Mouse (Mus musculus) liver, embryonic 11.5 days (tissue): ENCODE measurements around the gene Ubap2. TPM values are rescaled to one million over a fixed set of nuclear protein-coding genes. Genes with fewer than 3 reads are reported as not detected.

Experiments used
- polyA plus RNA-seq: library from polyadenylated mRNA; unstranded; fragments of >200 nt; fragmentation: Nextera tagmentation; extraction: Ambion mirVana; gene quantifications from 2 replicates; pipeline ENCODE4 v1.2.1, GENCODE M21; 2014

Gene Ubap2
- polyA plus RNA-seq, 1 experiment from 2014 or later, result 85.6 TPM

Other genes with a start within 250 kb of the Ubap2 start
- gene Aqp7, start 227.0 kb downstream of the Ubap2 start, polyA plus RNA-seq, result 0.86 and 1.2 TPM in 2 replicates
- gene Aqp3, start 177.0 kb downstream of the Ubap2 start, polyA plus RNA-seq, result 12.7 and 15.7 TPM in 2 replicates
- gene Nol6, start 150.7 kb downstream of the Ubap2 start, polyA plus RNA-seq, result 35.8 and 39.8 TPM in 2 replicates
- gene Ube2r2, start 139.4 kb downstream of the Ubap2 start, polyA plus RNA-seq, result 46.7 and 49.2 TPM in 2 replicates
- 50.8 and 53.4 TPM in 2 replicates for gene Dcaf12, start 39.7 kb upstream of the Ubap2 start, polyA plus RNA-seq
- 37.1 and 38.3 TPM in 2 replicates for gene Ubap1, start 73.9 kb upstream of the Ubap2 start, polyA plus RNA-seq
- gene Kif24, start 189.7 kb upstream of the Ubap2 start, polyA plus RNA-seq, result 6.2 and 8.6 TPM in 2 replicates
- 45.5 and 49.0 TPM in 2 replicates for gene Nudt2, start 190.0 kb upstream of the Ubap2 start, polyA plus RNA-seq
- 1.5 TPM in 2 replicates for gene AI464131, start 227.9 kb upstream of the Ubap2 start, polyA plus RNA-seq
- gene 1110017D15Rik, start 242.2 kb upstream of the Ubap2 start, polyA plus RNA-seq, result 0.43 TPM in 1 of 2 replicates, not detected in the other